Mouse (Mus musculus): ENCODE measurements around the gene Gde1. TPM values are rescaled to one million over a fixed set of nuclear protein-coding genes. Genes with fewer than 3 reads are reported as not detected.

The Gde1 gene
- total RNA-seq (2021): 100 to 1,000 TPM; 247 to 250 TPM
- long read RNA-seq, experiment 1, transcript Gde1-201 (6 exons, 1,582 nt): major isoform, 301 of 375 reads
- long read RNA-seq, experiment 1, partial matches to known transcripts: 3 of 375 reads
- long read RNA-seq, experiment 1, other reads (novel, unspliced or antisense): 69 of 375 reads
- long read RNA-seq, experiment 2, transcript Gde1-201 (6 exons, 1,582 nt): major isoform, 365 of 507 reads
- long read RNA-seq, experiment 2, partial matches to known transcripts: 5 of 507 reads
- long read RNA-seq, experiment 2, other reads (novel, unspliced or antisense): 136 of 507 reads

- peak; percentile 92 to 94 for DNase-seq (ENCODE audit: low spot score in 2 of 2)
Observed at GRCm38 (mm10) chr7:118705101-118705961, at the start of gene Gde1. TSS of gene Gde1 (minus strand) at chr7:118705778.

DNA sequence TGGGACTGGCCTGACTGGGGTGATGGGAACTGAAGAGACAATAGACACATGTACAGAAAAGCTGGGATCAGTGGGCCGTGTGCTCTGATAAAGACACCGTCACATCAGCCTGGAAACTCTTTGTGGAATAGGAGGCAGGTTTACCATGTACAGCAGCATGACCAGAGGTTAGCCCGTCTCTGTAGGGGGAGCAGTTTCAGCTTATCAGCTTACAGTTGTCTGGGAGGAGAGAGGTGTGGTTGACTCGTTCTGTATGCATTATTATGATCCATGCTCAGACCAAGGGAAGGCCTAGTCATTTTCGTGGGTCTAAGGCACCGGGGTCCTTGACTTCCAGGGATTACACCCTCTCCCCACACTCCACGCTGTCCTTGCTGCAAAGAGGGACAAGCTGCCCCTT lies 46.0 kb upstream of the Gde1 start:
- no peak for DNase-seq (ENCODE audit: low spot score in 2 of 2)

DNA sequence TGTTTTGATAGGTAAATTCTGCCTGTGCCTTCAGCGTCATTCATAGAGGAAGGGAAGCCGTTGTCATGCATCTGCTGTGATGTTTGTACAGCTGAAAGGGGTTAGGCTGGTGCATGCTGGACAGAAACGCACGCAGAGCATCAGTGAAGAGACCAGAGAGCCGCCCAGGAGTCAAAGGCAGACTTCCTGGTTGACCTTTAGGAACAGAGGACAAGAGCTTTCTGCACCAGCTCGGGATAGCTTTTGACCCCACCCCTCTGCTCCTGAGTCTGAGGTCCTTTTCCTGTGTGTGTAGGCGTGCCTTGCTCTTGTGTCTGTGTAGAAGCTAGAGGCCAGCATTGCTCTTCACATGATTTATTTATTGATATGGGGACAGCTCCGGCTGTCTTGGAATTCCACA lies 44.1 kb upstream of the Gde1 start:
- DNase-seq (ENCODE audit: low spot score in 2 of 2): no peak

DNA sequence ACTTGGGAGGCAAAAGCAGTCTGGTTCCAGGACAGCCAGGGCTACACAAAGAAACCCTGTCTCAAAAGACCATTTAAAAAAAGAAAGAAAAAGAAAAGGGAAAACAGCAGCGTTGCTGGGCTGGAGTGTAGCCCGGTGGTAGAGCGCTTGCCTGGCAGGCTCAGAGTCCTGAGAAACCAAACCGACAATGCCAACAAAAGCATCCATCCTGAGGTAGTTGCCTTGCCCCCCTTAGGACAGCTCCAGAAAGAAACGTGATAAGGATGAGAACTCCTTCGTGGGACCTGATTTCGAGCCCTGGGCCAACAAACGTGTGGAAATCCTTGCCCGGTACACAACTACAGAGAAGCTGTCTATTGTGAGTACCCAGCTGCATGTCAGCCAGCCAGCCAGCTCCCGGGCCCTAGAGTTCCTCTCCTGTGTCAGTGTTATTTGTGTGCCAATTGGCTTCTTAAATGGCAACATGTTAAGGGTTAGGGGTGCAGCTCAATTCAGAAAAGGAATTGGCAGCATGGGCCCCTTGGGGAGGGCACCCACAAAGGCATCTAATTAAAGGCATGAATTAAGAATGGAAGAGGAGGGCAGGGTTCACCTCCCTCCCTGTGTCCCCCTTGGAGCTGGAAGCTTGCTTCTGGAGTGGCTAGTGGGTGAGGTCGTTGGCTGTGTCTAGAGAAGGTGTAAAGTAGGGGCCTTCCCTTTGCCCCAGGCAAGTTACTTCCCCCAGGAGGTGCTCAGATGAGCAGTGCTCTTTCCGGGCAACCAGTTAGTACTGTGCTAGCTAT lies 42.5 kb upstream of the Gde1 start:
- DNase-seq (ENCODE audit: low spot score in 2 of 2): peak; percentile 50 to 64

GRCm38 (mm10) chr7:118744766-118745165 lies 39.2 kb upstream of the Gde1 start:
- no peak for DNase-seq (ENCODE audit: low spot score in 2 of 2)

DNA sequence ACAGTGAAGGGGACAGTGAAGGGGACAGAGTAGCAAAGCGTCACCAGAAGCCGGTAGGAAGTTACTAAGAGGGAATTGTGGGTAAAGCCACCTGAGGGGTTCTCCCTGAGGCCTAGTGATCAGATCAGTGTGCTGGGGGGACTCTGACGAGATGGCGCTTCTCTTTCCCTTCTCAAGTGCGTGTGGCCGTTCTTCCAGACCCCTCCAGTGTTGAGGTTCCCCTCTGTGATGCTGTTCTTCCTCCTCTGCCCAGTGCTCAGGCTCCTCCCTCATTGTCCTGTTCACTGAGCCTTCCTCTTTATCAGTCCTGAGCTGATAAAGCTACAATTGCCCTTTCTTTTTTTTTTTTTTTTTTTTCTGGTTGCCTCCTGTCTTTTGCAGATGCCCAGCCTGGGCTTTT lies 36.7 kb upstream of the Gde1 start:
- DNase-seq (ENCODE audit: low spot score in 2 of 2): no peak

DNA sequence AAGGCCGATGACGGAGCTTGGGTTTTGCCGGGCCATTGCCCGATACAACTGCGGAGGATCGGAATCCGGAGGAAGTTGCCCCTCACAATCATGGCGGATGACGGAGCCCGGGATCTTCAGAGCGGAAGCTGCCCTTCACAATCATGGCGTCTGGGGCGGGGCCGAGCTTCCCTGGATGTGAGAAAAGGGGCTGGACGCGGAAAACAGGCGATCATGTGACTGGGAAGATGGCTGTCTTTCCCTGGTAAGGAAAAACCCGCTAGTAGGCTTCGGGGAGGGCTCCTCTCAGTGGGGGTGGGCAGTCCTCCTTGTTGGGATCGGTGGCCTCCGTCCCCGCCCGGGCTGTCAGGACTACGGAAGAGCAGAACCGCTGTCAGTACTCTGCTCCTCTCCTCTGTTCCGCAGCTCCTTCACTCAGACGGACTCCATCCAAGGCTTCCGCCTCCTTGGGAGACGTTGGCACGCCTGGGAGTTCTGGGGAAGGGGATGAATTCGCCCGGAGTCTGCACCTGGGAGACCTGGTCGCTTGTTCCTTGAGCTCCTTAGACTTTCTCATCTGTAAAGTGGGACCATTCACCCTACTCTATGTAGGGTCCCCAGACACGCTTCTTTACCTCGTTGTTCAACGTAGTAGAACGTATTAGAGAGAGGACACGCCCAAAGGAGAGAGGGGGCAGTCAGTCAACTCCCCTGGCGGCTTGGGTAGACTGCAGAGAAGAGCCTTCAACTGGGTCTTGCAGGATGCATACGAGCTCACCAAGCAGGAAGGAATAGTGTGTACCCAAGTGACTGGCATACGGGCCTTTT lies 35.2 kb upstream of the Gde1 start:
- DNase-seq (ENCODE audit: low spot score in 2 of 2): peak; percentile 94 to 97

DNA sequence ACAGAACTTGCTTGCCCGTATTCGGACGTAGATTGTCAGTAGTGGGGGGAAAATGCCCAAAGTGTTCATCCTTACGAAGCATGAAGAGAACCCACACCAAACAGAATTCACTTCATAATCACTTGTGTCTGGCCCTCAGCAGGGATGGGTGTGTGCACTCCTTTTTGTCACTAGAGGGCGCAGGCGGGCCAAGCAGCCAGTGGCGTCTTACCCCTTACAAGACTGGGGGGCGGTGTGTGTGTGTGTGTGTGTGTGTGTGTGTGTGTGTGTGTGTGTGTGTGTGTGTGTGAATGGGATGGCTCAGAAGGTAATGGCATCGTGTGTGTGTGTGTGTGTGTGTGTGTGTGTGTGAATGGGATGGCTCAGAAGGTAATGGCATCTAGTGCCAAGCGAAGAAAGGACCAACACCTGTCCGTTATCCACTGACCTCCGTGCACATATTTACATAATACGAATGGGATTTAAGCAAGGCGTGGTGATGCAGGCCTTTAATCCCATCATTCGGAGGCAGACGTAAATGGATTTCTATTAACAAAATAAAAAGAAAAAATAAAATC lies 34.5 kb upstream of the Gde1 start, which contains the start of gene Vps35l:
Gene Vps35l, plus strand, starts transcription at position 252 of the 557 bp plus-strand sequence.
- peak; percentile 69 to 88 for DNase-seq (ENCODE audit: low spot score in 2 of 2)

DNA sequence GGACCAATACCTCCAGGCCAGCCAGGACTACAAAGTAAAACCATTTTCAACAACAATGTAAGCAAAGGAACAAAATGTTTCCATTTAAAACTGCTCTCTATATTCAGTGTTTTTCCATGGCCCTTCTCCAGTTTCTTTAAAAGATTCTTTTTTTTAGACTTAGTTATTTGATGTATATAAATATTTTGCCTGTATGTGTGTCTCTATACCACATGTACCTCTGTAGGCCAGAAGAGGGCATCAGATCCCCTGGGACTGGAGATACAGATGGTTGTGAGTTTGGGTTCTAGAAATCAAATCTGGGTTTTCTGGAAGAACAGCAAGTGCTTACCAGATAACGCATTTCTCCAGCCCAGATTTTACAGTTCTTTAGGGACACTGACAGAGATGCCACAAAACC lies 33.2 kb upstream of the Gde1 start:
- DNase-seq (ENCODE audit: low spot score in 2 of 2): peak in 1 of 2 experiments; percentile 26

- DNase-seq (ENCODE audit: low spot score in 2 of 2): no peak
Observed at GRCm38 (mm10) chr7:118733225-118733624, 27.6 kb upstream of the Gde1 start.

GRCm38 (mm10) chr7:118731781-118732180 lies 26.2 kb upstream of the Gde1 start:
- no peak for DNase-seq (ENCODE audit: low spot score in 2 of 2)

DNA sequence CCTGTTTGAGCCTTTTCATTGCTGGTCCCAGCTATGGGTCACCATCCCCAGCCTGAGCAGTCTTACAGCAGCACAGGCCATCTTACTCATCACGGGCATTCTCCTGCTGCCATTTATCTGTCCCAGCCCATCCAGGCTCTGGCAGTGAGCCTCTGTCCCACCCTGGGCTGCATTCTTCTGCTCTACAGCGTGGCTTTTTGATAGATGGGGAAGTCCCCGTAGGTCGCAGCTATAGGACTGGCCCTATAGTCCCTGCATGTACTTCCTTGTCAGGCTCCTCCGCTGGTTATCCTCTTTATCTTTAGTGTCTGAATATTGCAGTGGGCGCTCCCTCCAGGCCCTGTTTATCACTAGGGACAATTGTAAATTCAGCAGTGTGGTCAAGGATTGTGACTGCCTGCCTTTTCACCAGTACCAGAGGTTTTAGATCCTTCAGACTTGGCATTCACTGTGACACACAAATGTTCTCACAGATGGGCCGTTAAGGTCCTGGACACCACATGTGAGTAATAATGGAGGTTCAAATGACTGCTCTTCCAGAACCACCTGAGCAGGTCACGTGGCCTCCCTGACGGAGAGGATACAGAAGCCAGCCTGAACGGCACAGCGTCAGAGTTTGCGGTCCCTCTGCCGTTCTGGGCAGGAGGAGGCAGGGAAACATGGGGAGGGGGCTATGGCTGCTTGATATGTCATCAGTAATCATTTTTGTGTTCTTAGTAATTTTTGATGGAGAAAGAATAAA lies 23.4 kb upstream of the Gde1 start:
- DNase-seq (ENCODE audit: low spot score in 2 of 2): no peak

GRCm38 (mm10) chr7:118725459-118725858 lies 19.9 kb upstream of the Gde1 start:
- no peak for DNase-seq (ENCODE audit: low spot score in 2 of 2)

DNA sequence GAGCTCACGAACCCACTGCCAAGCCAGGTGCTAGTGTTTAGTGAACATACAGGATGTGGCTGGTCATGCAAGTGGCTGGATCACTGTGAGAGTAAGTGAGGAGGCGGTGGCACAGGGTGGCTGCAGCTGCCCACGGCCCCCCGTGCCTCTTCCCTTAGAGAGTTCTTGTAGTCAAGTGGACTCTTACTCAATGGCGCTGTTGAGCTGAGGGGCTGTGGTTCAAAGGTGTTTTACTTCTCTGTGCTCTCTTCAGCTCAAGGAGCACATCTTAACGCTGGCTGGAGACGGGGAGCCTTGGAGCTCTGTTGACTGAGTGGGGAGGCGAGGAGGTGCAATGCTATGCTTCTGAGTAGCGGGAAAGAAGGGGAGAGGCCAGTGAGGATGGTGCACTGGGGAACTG lies 18.3 kb upstream of the Gde1 start:
- DNase-seq (ENCODE audit: low spot score in 2 of 2): no peak

GRCm38 (mm10) chr7:118718066-118718465 lies 12.5 kb upstream of the Gde1 start:
- DNase-seq (ENCODE audit: low spot score in 2 of 2): no peak

GRCm38 (mm10) chr7:118714873-118715272 lies 9.3 kb upstream of the Gde1 start:
- DNase-seq (ENCODE audit: low spot score in 2 of 2): no peak

DNA sequence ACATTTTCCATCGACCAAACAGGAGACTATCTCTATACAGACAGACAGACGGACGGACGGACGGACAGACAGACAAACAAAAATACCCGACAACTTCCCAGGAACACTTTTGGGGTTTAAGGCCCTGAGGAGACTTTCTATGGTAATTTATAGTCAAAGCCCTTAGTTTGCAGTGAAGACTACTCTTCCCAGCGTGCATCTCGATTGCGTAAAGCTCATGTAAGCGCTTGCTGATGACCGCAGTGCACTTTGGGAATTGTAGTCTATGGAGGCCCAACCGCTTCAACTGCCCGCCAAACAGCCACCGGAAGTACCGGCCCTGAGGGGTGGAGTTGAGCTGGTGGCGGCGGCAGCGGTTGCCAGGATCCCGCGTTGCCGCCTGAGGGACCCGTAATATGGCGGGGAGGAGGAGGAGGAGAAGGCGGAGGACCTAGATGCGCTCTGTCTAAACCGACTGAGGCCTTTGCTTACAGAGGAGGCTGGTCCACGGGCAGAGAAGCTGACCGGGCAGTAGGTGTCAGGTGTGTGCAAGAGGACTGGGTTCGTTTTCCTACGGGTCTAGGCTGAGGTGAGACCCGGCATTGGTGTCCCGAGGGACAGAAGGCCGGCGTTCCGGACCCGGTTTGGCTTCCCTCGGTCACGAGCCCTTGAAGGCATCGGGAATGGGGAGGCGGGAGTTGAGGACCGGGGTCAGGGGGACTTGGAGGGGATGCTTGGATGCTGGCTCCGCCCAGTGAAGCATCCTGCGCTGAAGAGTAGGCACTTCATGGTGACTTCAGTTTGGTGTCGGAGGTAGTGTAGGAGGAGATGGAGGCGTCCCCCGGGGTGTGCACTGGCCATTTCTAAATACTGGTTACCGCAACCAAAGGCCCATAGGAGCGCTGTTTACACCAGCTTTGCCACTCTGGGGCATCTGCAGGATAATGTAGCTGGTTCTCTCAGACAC lies 6.9 kb upstream of the Gde1 start, which contains the start of gene Ccp110:
Gene Ccp110, plus strand, starts transcription at position 325 of the 946 bp plus-strand sequence.
- peak; percentile 90 to 97 for DNase-seq (ENCODE audit: low spot score in 2 of 2)

- DNase-seq (ENCODE audit: low spot score in 2 of 2): no peak
Observed at GRCm38 (mm10) chr7:118710776-118711175, 5.2 kb upstream of the Gde1 start.
